Mouse (Mus musculus) megakaryocyte, embryonic 14.5 days (primary cell): ENCODE results near the gene Flt1.

Source experiments
- FLI1 ChIP-seq: IDR thresholded peaks from 2 replicates; pipeline ENCODE4 v1.6.1; 2012; ENCODE audit warnings: low read length, inconsistent platforms, mixed read lengths
- GATA1 ChIP-seq: IDR thresholded peaks from 3 replicates; pipeline ENCODE4 v1.6.1; 2012; ENCODE audit warnings: mixed read lengths, low read length, inconsistent platforms, borderline replicate concordance

GRCm38 (mm10) chr5:147680711-147681110 lies 45.1 kb downstream of the Flt1 start:
- no peak for TF ChIP-seq GATA1
- no peak for TF ChIP-seq FLI1
